Mouse (Mus musculus) neutrophil, adult 5-6 weeks (primary cell): ENCODE data around the gene Taok3. TPM values are rescaled to one million over a fixed set of nuclear protein-coding genes. Genes with fewer than 3 reads are reported as not detected.

Experiments used
- ATAC-seq: fragments of 151-379, 151-347 bp; 2 replicates; pipeline ENCODE4 v1.8.0; 2017; ENCODE audit warnings: mild to moderate bottlenecking, moderate TSS enrichment; ENCODE audit not compliant: insufficient number of reproducible peaks, poor library complexity, low FRiP score, severe bottlenecking; ENCODE audit errors: extremely low read depth
- total RNA-seq: library from RNA; stranded (forward); fragments of 200-1000 nt; gene quantifications from 2 replicates; pipeline ENCODE4 v1.2.3, GENCODE M21; 2017

The Taok3 gene
- total RNA-seq, 1 experiment from 2014 or later, result 76.9 TPM

GRCm38 (mm10) chr5:117239106-117239505 lies 119.2 kb downstream of the Taok3 start:
- no peak for ATAC-seq

- ATAC-seq, result no peak
Measured at GRCm38 (mm10) chr5:117240321-117240731, 120.4 kb downstream of the Taok3 start.

DNA sequence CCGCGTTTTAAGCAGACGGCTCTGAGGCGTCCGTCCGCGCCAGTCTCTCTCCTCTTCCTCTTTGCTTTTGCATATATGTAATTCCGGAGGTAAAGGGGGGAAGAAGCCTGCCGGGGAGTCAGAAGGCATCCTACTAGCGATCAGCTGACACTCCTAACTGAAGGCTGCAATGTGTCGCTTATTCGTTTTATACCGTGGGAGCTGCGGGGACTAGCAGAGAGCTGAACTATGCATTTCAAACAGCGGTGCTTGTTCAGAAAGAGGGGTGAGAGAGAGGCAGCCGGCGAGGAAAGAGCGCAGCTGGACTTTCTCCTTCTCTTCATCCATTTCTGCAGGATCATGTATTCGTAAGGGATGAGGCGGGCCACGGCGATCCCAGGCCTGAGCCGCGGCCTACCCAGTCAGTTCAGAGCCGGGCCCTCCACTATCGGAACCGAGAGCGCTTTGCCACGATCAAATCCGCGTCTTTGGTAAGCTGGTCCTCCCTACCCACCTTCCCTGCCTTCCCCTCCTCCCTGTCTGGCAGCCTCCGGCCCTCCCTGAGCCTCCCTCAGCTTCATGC lies 120.9 kb downstream of the Taok3 start:
- ATAC-seq, result no peak

- ATAC-seq, result no peak
Measured at GRCm38 (mm10) chr5:117241935-117242531, 122.1 kb downstream of the Taok3 start.

GRCm38 (mm10) chr5:117242671-117243478 lies 122.9 kb downstream of the Taok3 start:
- no peak for ATAC-seq

GRCm38 (mm10) chr5:117245170-117245569 lies 125.2 kb downstream of the Taok3 start:
- no peak for ATAC-seq

DNA sequence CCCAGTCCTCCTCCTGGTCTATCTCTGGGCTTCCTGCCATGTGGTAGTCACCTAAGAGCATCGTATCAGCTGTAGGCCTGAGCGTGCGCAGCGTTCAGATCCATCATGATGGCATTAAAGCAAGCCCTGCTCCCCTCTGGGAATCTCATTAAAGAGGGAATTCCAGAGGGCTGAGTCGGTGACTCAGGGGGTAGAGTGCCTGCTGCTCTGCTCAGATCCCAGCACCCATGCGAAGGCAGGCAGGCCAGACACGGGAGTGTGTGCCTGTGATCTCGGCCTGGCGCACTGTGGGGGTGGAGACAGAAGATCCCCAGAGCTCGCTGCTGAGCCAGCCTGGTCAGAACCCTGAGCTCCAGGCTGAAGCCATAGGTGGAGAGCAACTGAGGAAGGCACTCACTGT lies 128.4 kb downstream of the Taok3 start:
- ATAC-seq, result no peak

DNA sequence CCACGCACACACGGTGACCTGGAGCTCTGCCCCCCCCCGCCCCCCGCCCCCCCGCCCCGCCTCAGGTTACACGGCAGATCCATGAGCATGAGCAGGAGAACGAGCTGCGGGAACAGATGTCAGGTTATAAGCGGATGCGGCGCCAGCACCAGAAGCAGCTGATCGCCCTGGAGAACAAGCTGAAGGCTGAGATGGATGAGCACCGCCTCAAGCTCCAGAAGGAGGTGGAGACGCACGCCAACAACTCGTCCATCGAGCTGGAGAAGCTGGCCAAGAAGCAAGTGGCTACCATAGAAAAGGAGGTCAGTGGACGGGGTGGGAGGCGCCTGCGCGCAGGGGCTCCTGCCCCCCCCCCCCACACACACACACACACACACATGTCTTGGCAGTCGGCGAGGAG lies 130.9 kb downstream of the Taok3 start:
- no peak for ATAC-seq

GRCm38 (mm10) chr5:117251763-117252162 lies 131.8 kb downstream of the Taok3 start:
- no peak for ATAC-seq

DNA sequence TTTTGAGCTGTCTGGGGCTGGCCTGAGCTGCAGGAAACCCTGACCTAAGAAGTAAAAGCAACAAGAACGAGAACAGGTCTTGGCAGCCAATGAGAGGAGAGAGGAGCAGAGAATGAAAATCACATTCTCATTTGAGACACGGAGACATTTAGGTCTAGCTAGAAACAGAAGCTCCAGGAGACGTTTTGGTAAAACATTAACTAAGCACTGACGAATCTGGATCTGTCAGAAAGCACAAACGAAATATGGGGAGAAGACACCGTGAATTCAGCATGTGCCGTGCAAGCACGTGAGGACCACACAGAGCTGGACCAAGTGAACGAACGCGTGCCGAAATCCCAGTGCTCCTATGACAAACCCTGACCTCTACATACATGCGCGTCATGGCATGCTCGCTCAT lies 138.3 kb downstream of the Taok3 start:
- ATAC-seq, result no peak

GRCm38 (mm10) chr5:117263566-117263965 lies 143.6 kb downstream of the Taok3 start:
- no peak for ATAC-seq

DNA sequence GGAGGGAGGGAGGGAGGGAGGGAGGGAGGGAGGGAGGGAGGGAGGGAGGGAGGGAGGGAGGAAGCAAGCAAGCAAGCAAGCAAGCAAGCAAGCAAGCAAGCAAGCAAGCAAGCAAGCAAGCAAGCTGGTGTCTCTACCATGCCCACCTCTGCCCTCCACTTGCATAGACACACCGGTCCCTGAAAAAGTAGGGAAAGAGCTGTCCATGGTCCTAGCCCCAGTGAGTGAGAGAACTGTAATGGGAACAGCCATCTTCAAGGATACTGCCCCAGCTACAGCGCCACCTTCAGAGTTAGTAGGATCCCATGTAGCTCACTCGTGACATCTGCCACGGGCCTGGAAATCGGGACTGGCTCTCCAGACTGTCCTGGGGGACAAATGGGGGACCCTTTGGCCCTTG lies 144.8 kb downstream of the Taok3 start:
- ATAC-seq, result no peak

DNA sequence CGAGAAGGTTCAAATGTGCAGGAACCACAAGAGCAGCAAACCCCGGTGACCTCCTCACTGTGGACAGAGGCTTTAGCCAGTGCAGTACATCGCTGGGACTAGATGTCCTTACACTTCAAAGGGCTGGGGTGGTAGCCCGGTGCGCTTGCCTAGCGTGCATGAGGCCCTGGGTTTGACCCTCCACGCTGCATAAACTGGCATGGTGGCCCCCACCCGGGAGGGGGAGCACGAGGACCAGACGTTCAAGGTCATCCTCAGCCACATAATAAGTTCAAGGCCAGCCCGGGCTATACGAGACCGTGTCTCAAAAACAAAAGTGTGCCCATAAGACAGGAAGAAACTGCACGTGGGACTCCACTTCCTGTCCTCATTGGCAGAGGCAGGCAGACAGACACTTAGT lies 148.0 kb downstream of the Taok3 start:
- no peak for ATAC-seq

DNA sequence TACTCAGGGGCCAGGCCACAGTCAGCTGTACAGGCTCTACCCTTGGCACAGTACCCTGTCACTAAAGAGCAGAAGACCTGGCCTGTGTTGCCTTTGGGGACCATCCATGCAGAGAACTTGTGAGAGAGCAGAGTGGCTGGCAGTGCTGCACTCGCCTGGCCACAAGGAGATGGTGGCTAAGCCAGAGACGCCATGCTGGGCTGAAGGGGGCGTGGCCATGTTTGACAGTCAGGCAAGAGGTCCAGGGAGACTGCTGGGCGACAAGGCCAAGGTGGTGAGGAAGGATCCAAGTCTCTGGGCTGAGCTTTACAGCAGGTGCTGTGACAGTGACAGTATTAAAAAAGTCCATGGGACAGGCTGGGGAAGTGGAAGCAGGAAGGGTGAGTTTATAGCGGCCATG lies 148.8 kb downstream of the Taok3 start:
- ATAC-seq, result no peak

GRCm38 (mm10) chr5:117269395-117269794 lies 149.5 kb downstream of the Taok3 start:
- no peak for ATAC-seq

DNA sequence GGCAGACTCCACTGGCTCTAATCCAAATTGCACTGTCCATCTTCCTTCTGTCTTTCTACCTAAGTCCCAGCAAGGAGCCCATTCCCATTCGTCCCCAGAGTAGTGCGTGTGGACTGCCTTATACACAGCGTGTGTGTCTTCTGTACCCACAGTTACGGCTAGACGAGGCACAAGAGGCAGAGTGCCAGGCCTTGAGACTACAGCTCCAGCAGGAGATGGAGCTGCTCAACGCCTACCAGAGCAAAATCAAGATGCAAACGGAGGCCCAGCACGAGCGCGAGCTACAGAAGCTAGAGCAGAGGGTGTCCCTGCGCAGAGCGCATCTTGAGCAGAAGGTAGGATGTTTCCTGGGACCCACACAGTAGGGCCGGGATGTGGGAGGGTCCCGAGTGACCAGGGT lies 152.0 kb downstream of the Taok3 start:
- no peak for ATAC-seq

GRCm38 (mm10) chr5:117274817-117275216 lies 154.9 kb downstream of the Taok3 start:
- ATAC-seq, result no peak

GRCm38 (mm10) chr5:117277784-117278183 lies 157.9 kb downstream of the Taok3 start:
- ATAC-seq, result no peak

DNA sequence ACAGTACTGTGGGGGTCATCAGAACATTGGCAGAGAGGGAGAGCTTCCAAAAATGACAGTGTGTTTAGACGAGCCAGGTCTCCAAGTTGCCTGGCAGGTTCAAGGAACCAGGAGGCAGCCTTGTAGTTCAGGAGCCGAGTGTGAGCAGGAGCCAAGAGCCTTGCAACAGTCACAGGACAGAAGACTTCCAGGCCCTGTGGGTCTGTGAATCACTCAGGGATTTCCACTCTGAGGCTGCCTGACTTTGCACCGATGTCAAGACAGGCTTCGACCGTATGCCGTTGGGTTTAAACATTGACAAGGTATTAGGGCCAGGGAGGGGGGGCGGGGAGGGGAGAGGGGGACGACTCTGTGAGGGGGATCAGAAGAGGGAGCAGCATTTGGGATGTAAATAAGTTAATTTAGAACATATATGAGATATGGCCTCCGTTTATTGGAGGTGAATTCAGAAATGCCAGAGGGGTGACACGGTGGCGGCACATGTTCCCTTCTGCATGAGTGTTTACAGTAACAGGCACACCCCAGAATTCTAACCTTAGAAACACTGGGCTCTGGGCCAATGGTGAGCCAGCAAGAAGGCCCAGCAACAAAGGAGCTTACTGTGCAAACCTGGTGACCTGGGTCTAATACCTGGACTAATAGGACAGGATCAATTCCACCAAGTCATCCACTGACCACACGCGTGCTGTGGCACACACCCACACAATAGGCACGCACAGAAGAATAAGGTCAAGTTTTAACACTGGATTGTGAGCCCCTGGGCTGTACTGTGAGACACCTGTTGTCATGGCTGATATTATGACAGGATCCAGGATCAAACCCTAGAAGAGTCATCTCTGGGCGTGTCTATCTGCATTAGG lies 159.1 kb downstream of the Taok3 start:
- ATAC-seq, result no peak
